Mouse (Mus musculus) forebrain, embryonic 11.5 days (tissue): ENCODE measurements at regions not wholly inside any gene's neighbourhood (a gene's known extent, or its start where the extent isn't known, plus 50 kb on each side); places are given as distances from the start of the nearest gene placed in this dataset.
A peak's percentile ranks its signal among the peaks of the same experiment; 100 is the strongest.

Experiments used
- ATAC-seq: fragments of 200-750 bp; cut with Nextera tagmentation; replicated peaks from 2 replicates; pipeline ENCODE4 v1.8.0; 2017; ENCODE audit warnings: moderate TSS enrichment; ENCODE audit not compliant: low FRiP score
- DNase-seq: peaks from one replicate; pipeline ENCODE4 v3.0.0-alpha.2; 2017; ENCODE audit warnings: low spot score
- H3K27ac ChIP-seq: fragments of 300-500 bp; sonication (generic); 2 replicates; pipeline ENCODE4 v1.5.1; 2014; ENCODE audit warnings: low read depth, low read length
- H3K27me3 ChIP-seq: fragments of 300-500 bp; sonication (generic); 2 replicates; pipeline ENCODE4 v1.6.1; 2014; ENCODE audit warnings: mild to moderate bottlenecking, low read length, mixed read lengths; ENCODE audit not compliant: control insufficient read depth, insufficient read depth
- H3K36me3 ChIP-seq: fragments of 300-500 bp; sonication (generic); 2 replicates; pipeline ENCODE4 v1.6.1; 2014; ENCODE audit warnings: mild to moderate bottlenecking, low read length, moderate library complexity, mixed read lengths; ENCODE audit not compliant: control insufficient read depth, insufficient read depth
- H3K4me1 ChIP-seq: fragments of 300-500 bp; sonication (generic); replicated peaks from 2 replicates; pipeline ENCODE4 v1.6.1; 2014; ENCODE audit warnings: low read length, mixed read lengths; ENCODE audit not compliant: control insufficient read depth, insufficient read depth
- H3K4me2 ChIP-seq: fragments of 300-500 bp; sonication (generic); 2 replicates; pipeline ENCODE4 v1.6.1; 2014; ENCODE audit warnings: low read depth, mild to moderate bottlenecking, low read length, moderate library complexity, mixed read lengths; ENCODE audit not compliant: severe bottlenecking
- H3K4me3 ChIP-seq: fragments of 300-500 bp; sonication (generic); 2 replicates; pipeline ENCODE4 v1.5.1; 2014; ENCODE audit warnings: low read depth, low read length
- H3K9ac ChIP-seq: fragments of 300-500 bp; sonication (generic); 2 replicates; pipeline ENCODE4 v1.6.1; 2014; ENCODE audit warnings: low read length
- H3K9me3 ChIP-seq: fragments of 300-500 bp; sonication (generic); 2 replicates; pipeline ENCODE4 v1.6.1; 2016; ENCODE audit warnings: low read length, mixed read lengths; ENCODE audit not compliant: control insufficient read depth
- WGBS: fragments of 180-500 bp; shearing (Covaris S2); extraction: QIAGEN DNeasy Blood & Tissue Kit; methylation state at CpG from one replicate; pipeline ENCODE4 v1.1.7; 2014; 5-methylcytosine and 5-hydroxymethylcytosine counted together

GRCm38 (mm10) chr13:111334258-111335052, 79.6 kb downstream of the Actbl2 start:
- no peak overlapping the region for H3K4me3 ChIP-seq
- H3K27me3 ChIP-seq = no peaks in the 10 kb centered on the region
- H3K4me1 ChIP-seq = no peaks in the 10 kb centered on the region
- H3K27ac ChIP-seq = no peak overlapping the region
- no peak overlapping the region for H3K4me2 ChIP-seq
- 87% methylated on average over 22 of the region's 22 CpGs for WGBS
- H3K9me3 ChIP-seq = no peaks in the 10 kb centered on the region
- DNase-seq (no peak), ATAC-seq (no peak)
- no peak overlapping the region for H3K9ac ChIP-seq
- H3K36me3 ChIP-seq = no peaks in the 10 kb centered on the region

- H3K27me3 ChIP-seq = no peaks in the 10 kb centered on the region
- ATAC-seq = no peak
- H3K4me1 ChIP-seq = no peaks in the 10 kb centered on the region
- no peak for DNase-seq
- no peak overlapping the region for H3K4me2 ChIP-seq
- no peaks in the 10 kb centered on the region for H3K36me3 ChIP-seq
- 86% methylated on average over 10 of the region's 10 CpGs for WGBS
- no peak overlapping the region for H3K9ac ChIP-seq
- H3K9me3 ChIP-seq = no peaks in the 10 kb centered on the region
- no peak overlapping the region for H3K27ac ChIP-seq
- no peak overlapping the region for H3K4me3 ChIP-seq
Measured at GRCm38 (mm10) chr13:111344981-111345380, 90.2 kb downstream of the Actbl2 start.

- WGBS = 80% methylated on average over 15 of the region's 15 CpGs
- Histone ChIP-seq H3K9ac (no peak overlapping the region), H3K4me2 (no peak overlapping the region), H3K4me3 (no peak overlapping the region), H3K9me3 (no peaks in the 10 kb centered on the region), H3K27me3 (no peaks in the 10 kb centered on the region), H3K27ac (no peak overlapping the region), H3K4me1 (no peaks in the 10 kb centered on the region), H3K36me3 (no peaks in the 10 kb centered on the region)
- DNase-seq (no peak), ATAC-seq (no peak)
Measured at GRCm38 (mm10) chr13:111345486-111346440, 91.0 kb downstream of the Actbl2 start.

GRCm38 (mm10) chr13:111356520-111357456, 102.0 kb downstream of the Actbl2 start:
- no peak overlapping the region for H3K9ac ChIP-seq
- H3K27me3 ChIP-seq = no peaks in the 10 kb centered on the region
- H3K4me2 ChIP-seq = no peak overlapping the region
- H3K27ac ChIP-seq = no peak overlapping the region
- H3K4me3 ChIP-seq = no peak overlapping the region
- DNase-seq = no peak
- H3K4me1 ChIP-seq = no peaks in the 10 kb centered on the region
- H3K36me3 ChIP-seq = no peaks in the 10 kb centered on the region
- H3K9me3 ChIP-seq = no peaks in the 10 kb centered on the region
- 91% methylated on average over 9 of the region's 9 CpGs for WGBS
- no peak for ATAC-seq

GRCm38 (mm10) chr13:111361456-111361855, 106.6 kb downstream of the Actbl2 start:
- no peaks in the 10 kb centered on the region for H3K27me3 ChIP-seq
- no peak overlapping the region for H3K4me2 ChIP-seq
- no peak for ATAC-seq
- no peaks in the 10 kb centered on the region for H3K36me3 ChIP-seq
- no peak overlapping the region for H3K9ac ChIP-seq
- 88% methylated on average over 4 of the region's 4 CpGs for WGBS
- H3K27ac ChIP-seq = no peak overlapping the region
- H3K9me3 ChIP-seq = no peaks in the 10 kb centered on the region
- no peaks in the 10 kb centered on the region for H3K4me1 ChIP-seq
- DNase-seq = no peak
- H3K4me3 ChIP-seq = no peak overlapping the region

- H3K27ac ChIP-seq = no peak overlapping the region
- no peaks in the 10 kb centered on the region for H3K4me1 ChIP-seq
- no peak overlapping the region for H3K4me2 ChIP-seq
- no peaks in the 10 kb centered on the region for H3K9me3 ChIP-seq
- no peaks in the 10 kb centered on the region for H3K27me3 ChIP-seq
- ATAC-seq = peak; percentile 66
- DNase-seq = no peak
- whole genome bisulfite sequencing = 38% methylated on average over 5 of the region's 5 CpGs
- no peaks in the 10 kb centered on the region for H3K36me3 ChIP-seq
- no peak overlapping the region for H3K4me3 ChIP-seq
- H3K9ac ChIP-seq = no peak overlapping the region
Measured at GRCm38 (mm10) chr13:111363176-111363739, 108.4 kb downstream of the Actbl2 start.

- DNase-seq (no peak), ATAC-seq (no peak)
- Histone ChIP-seq H3K27me3 (no peaks in the 10 kb centered on the region), H3K4me2 (no peak overlapping the region), H3K4me3 (no peak overlapping the region), H3K9me3 (no peaks in the 10 kb centered on the region), H3K9ac (no peak overlapping the region), H3K27ac (no peak overlapping the region), H3K36me3 (no peaks in the 10 kb centered on the region), H3K4me1 (no peaks in the 10 kb centered on the region)
- WGBS = 91% methylated on average over 8 of the region's 8 CpGs
Measured at GRCm38 (mm10) chr13:111366871-111367270, 112.1 kb downstream of the Actbl2 start.

GRCm38 (mm10) chr13:111367620-111368019, 112.8 kb downstream of the Actbl2 start:
- H3K27ac ChIP-seq = no peak overlapping the region
- DNase-seq (no peak), ATAC-seq (no peak)
- WGBS = 60% methylated on average over 3 of the region's 3 CpGs
- no peaks in the 10 kb centered on the region for H3K36me3 ChIP-seq
- H3K9ac ChIP-seq = no peak overlapping the region
- H3K4me2 ChIP-seq = no peak overlapping the region
- H3K4me1 ChIP-seq = no peaks in the 10 kb centered on the region
- no peak overlapping the region for H3K4me3 ChIP-seq
- no peaks in the 10 kb centered on the region for H3K27me3 ChIP-seq
- no peaks in the 10 kb centered on the region for H3K9me3 ChIP-seq
